Mouse (Mus musculus): ENCODE measurements around the gene Gm5129. TPM values are rescaled to one million over a fixed set of nuclear protein-coding genes. Genes with fewer than 3 reads are reported as not detected.

The Gm5129 gene
- polyA plus RNA-seq, 1 experiment from 2014 or later = not detected

DNA sequence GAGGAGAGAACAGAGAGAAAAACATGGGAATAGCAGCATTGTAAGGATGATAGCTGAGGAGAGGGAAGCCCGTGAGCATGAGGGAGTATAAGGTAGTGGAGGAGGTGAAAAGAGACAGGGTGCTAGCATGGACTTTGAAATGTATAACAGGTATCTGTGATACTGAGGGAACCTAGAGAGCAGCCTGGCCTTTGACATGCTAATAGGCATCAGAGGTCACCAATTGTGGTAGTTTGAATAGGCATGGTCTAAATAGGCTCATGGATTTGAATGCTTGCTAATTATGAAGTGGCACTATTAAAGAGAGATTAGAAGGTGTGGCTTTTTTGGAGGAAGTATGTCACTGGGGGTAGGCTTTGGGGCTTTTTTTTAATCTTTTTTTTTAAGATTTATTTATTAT, 22.8 kb downstream of the Gm5129 start:
- H3K4me1 ChIP-seq = no peaks in the 10 kb centered on the region
- H3K27me3 ChIP-seq (replicated peaks) = no peaks in the 10 kb centered on the region
- H3K4me2 ChIP-seq = no peak overlapping the region
- no peak overlapping the region for H3K27ac ChIP-seq (replicated peaks)
- no peaks in the 10 kb centered on the region for H3K36me3 ChIP-seq
- no peak overlapping the region for H3K9ac ChIP-seq (replicated peaks)
- 58% methylated on average over 1 of the region's 1 CpGs for WGBS
- H3K9me3 ChIP-seq (replicated peaks) = no peaks in the 10 kb centered on the region
- no peak overlapping the region for H3K4me3 ChIP-seq (replicated peaks)
- ATAC-seq (ENCODE audit: low FRiP score) = no peak

DNA sequence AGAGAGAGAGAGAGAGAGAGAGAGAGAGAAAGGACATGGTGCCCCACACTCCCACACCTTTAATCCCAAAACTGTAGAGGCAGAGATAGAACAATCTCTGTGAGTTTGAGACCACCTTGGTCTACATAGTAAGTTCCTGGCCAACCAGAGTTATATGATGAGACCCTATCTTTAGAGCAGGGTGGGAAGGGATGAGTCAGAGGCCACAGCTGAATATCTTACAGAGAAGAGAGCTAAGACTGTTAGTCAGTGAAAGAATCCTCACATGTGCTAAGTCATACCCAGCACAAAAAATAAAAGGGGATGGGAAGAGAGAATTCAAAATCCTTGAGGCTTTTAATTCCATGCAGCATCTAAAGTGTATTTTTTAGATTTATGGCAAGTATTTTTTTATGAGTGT, 24.1 kb downstream of the Gm5129 start:
- no peak overlapping the region for H3K27ac ChIP-seq (replicated peaks)
- no peak overlapping the region for H3K4me2 ChIP-seq
- H3K4me3 ChIP-seq (replicated peaks) = no peak overlapping the region
- H3K36me3 ChIP-seq = no peaks in the 10 kb centered on the region
- no peaks in the 10 kb centered on the region for H3K27me3 ChIP-seq (replicated peaks)
- no peak overlapping the region for H3K9ac ChIP-seq (replicated peaks)
- no peaks in the 10 kb centered on the region for H3K9me3 ChIP-seq (replicated peaks)
- no peak for ATAC-seq (ENCODE audit: low FRiP score)
- no peaks in the 10 kb centered on the region for H3K4me1 ChIP-seq

DNA sequence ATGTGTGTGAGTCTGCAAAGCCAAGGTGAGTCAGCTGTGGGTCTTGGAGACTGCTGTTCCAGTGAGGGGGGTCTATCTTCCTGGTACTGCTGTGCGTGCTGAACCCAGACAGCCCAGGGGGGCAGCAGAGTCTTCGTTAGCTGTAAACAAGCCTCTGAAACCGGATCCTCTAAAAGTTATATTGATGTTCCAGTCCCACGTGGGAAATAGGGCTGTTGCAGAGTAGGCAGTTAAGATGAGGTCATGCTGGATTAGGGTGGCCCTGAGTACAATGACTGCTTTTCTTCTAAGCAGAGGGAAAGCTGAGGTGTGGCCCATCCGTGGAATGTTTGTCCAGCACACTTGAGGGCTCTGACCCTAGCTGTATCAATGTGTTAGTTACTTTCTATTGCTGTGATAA, 27.5 kb downstream of the Gm5129 start:
- no peaks in the 10 kb centered on the region for H3K9me3 ChIP-seq (replicated peaks)
- no peak overlapping the region for H3K9ac ChIP-seq (replicated peaks)
- H3K36me3 ChIP-seq = no peaks in the 10 kb centered on the region
- H3K4me3 ChIP-seq (replicated peaks) = no peak overlapping the region
- ATAC-seq (ENCODE audit: low FRiP score) = no peak
- WGBS = 15% methylated on average over 5 of the region's 5 CpGs
- no peak overlapping the region for H3K4me2 ChIP-seq
- no peaks in the 10 kb centered on the region for H3K27me3 ChIP-seq (replicated peaks)
- no peak overlapping the region for H3K27ac ChIP-seq (replicated peaks)
- no peaks in the 10 kb centered on the region for H3K4me1 ChIP-seq

DNA sequence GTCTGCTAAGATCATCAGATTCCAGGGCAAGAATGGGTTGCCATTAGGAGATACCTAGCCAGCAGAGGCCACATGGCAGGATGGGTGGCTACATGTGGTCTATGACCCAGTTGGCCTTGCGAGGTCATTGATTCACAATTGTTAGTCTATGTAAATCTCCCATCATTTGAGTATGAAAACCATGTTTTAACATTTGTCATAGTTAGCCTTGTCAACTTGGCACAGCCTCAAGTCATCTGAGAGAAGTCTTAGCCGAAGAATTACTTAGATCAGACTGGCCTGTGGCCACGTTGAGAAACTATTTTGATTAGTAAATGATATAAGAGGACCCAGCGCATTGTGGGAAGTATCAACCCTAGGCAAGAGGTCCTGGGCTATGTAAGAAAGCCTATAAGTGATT, 28.5 kb downstream of the Gm5129 start:
- no peak for ATAC-seq (ENCODE audit: low FRiP score)
- 88% methylated on average over 4 of the region's 4 CpGs for WGBS
- Histone ChIP-seq H3K9me3 (replicated peaks) (no peaks in the 10 kb centered on the region), H3K27me3 (replicated peaks) (no peaks in the 10 kb centered on the region), H3K9ac (replicated peaks) (no peak overlapping the region), H3K36me3 (no peaks in the 10 kb centered on the region), H3K27ac (replicated peaks) (no peak overlapping the region), H3K4me3 (replicated peaks) (no peak overlapping the region), H3K4me1 (no peaks in the 10 kb centered on the region), H3K4me2 (no peak overlapping the region)

DNA sequence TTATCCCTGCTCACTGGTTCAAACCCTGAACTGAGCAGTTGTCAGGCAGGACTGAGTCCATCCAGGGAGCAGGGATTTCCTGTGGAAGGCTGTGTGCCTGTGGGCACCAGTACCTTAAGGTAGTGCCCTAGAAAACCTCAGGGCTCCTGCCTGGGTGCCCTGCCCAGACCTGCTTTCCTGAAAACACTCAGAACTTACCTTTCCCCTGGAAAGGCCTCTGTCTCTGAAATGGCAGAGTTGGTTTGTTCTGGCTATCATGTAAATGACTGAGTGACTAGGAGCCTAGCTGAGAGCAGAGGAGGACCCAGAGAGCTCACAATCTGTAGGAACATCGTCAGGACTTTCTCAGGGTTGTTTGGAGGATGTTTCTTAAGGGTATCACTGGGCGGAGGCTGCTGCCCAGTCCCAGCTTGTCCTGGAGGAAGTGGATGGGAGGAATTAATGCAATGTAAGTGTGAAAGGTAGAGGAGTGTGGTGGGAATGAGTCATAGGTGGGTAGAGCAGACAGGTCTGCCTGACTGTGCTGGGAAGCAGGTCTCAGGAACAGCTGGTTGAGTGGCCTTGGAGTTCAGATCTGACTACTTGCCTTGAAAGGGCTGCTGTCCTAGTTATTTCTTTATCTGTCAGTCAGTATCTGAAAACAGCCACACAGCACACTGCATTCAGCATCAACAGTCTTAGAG, 36.1 kb downstream of the Gm5129 start:
- WGBS = 78% methylated on average over 2 of the region's 2 CpGs
- H3K4me2 ChIP-seq = no peak overlapping the region

DNA sequence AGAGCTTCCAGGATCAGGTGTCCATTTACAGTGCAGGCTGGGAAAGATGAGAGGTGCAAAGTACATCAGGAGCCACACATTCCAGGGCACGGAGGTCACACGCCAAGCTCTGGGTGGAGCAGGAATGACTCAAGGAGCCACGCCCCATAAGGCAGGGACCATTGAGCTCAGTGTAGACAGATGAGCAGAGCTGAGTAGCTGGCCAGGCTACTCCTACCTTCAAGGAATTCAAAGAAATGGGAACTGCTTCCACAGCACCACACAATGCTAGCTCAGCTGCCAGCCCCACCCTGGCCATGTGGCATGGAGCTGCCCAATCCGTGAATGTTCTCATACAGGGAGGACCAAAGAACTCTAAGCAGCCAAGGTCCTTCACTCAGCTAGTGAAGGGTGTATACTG, 37.2 kb downstream of the Gm5129 start:
- WGBS = 84% methylated on average over 4 of the region's 4 CpGs
- H3K27ac ChIP-seq (replicated peaks) = no peak overlapping the region
- H3K4me2 ChIP-seq = no peak overlapping the region
- no peaks in the 10 kb centered on the region for H3K4me1 ChIP-seq
- H3K9ac ChIP-seq (replicated peaks) = no peak overlapping the region
- no peaks in the 10 kb centered on the region for H3K36me3 ChIP-seq
- no peak overlapping the region for H3K4me3 ChIP-seq (replicated peaks)
- no peak for ATAC-seq (ENCODE audit: low FRiP score)
- no peaks in the 10 kb centered on the region for H3K9me3 ChIP-seq (replicated peaks)
- H3K27me3 ChIP-seq (replicated peaks) = no peaks in the 10 kb centered on the region

More for the DNA sequence above, 36.1 kb downstream of the Gm5129 start:
- H3K4me3 ChIP-seq (replicated peaks) = no peak overlapping the region
- H3K27ac ChIP-seq (replicated peaks) = no peak overlapping the region
- H3K4me1 ChIP-seq = no peaks in the 10 kb centered on the region
- H3K9me3 ChIP-seq (replicated peaks) = no peaks in the 10 kb centered on the region
- H3K27me3 ChIP-seq (replicated peaks) = no peaks in the 10 kb centered on the region
- no peaks in the 10 kb centered on the region for H3K36me3 ChIP-seq
- H3K9ac ChIP-seq (replicated peaks) = no peak overlapping the region
- no peak for ATAC-seq (ENCODE audit: low FRiP score)

DNA sequence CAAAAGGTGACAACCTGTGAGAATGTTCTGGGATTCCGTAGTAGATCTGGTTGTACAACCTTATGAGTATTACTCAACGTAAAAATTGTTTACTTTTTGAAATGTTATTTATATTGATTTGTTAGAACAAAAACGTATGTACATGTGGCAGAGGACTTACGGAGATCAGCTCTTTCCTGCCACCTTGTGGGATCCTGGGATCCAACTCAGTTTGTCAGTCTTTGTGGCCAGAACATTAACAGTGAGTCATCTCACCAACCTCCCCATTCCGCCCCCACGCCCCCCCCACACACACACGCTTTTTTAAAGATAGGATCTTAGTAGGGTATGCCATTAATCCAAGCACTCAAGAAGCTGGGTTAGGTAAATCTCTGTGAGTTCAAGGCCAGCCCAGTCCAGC, 47.4 kb downstream of the Gm5129 start:
- WGBS = 69% methylated on average over 7 of the region's 7 CpGs
- Histone ChIP-seq H3K27me3 (replicated peaks) (no peaks in the 10 kb centered on the region), H3K4me3 (replicated peaks) (no peak overlapping the region), H3K4me2 (no peak overlapping the region), H3K4me1 (no peaks in the 10 kb centered on the region), H3K9ac (replicated peaks) (no peak overlapping the region), H3K27ac (replicated peaks) (no peak overlapping the region), H3K9me3 (replicated peaks) (no peaks in the 10 kb centered on the region), H3K36me3 (no peaks in the 10 kb centered on the region)
- ATAC-seq (ENCODE audit: low FRiP score) = no peak

DNA sequence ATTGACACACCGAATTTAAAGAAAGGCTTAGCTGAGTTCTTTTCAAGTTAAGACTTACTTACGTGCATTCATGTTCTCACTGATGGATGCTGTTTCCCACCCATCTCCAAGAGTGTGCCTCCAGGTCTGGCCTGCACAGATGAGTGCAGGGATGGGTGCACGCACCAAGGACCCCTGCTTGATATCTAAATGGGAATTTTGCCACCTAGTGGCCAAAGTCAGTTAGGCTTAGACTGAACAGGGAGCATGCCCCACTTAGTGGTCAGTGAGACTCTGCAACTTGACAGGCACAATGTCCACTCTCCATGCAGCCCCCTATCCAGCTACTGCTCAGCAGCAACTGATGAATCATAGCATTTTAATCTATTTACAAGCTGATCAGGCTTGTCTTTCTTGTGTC, 48.1 kb downstream of the Gm5129 start:
- 0 out of 2 replicates have a peak, but pooled peaks have one; percentile 61 for ATAC-seq (ENCODE audit: low FRiP score)
- 61% methylated on average over 3 of the region's 3 CpGs for WGBS

More for the DNA sequence above, 48.1 kb downstream of the Gm5129 start:
- no peaks in the 10 kb centered on the region for H3K4me1 ChIP-seq
- H3K9me3 ChIP-seq (replicated peaks) = no peaks in the 10 kb centered on the region
- H3K27me3 ChIP-seq (replicated peaks) = no peaks in the 10 kb centered on the region
- H3K4me2 ChIP-seq = no peak overlapping the region
- H3K27ac ChIP-seq (replicated peaks) = no peak overlapping the region
- no peaks in the 10 kb centered on the region for H3K36me3 ChIP-seq
- no peak overlapping the region for H3K4me3 ChIP-seq (replicated peaks)
- H3K9ac ChIP-seq (replicated peaks) = no peak overlapping the region

Other genes starting within 250 kb of the Gm5129 start
- gene Ube3c, start 166.7 kb downstream of the Gm5129 start, polyA plus RNA-seq (2015; fragmentation: Nextera tagmentation; extraction: Ambion mirVana) = 32.5 and 36.9 TPM in 2 replicates
- 266 and 298 TPM in 2 replicates for gene Dnajb6, start 248 bp downstream of the Gm5129 start, polyA plus RNA-seq (2015; fragmentation: Nextera tagmentation; extraction: Ambion mirVana)

Measured in neural tube, embryonic 15.5 days (tissue).